ENCODE assay signal across 18 mouse cellular contexts in genomic region chr6:53371962-53372361, GRCm38 (mm10).
A peak's percentile ranks its signal among the peaks of the same experiment; 100 is the strongest.
DNase-seq lines count a peak whose midpoint lies in the region; ATAC-seq lines count a peak whose summit lies in the region.
"Had no signal": no experiment of that assay in that cellular context is flagged by ENCODE, and none has a peak within 500 bp of the region (broad histone marks: within the 10 kb centered on the region; RNA-seq: fewer than 3 reads in every experiment).

No protein-coding gene starts in this region.

- 86% methylated on average over 9 of the region's 9 CpGs for WGBS in limb, embryonic 10.5 days
- WGBS in intestine, embryonic 16.5 days = 84% methylated on average over 9 of the region's 9 CpGs
- WGBS in midbrain, embryonic 16.5 days = 85% methylated on average over 9 of the region's 9 CpGs

- peak; percentile 18 to 30 for DNase-seq in layer of hippocampus, postnatal 10 days (ENCODE audit: low spot score in 2 of 2)
- DNase-seq in layer of hippocampus, adult 18-20 months (ENCODE audit: low spot score in 2 of 2) = no peak
- peak; percentile 76 for DNase-seq in cerebellum, adult 11 months
- DNase-seq in cerebellum, adult 9-10 months = peak; percentile 85
- no peak for DNase-seq in limb, embryonic 10.5 days (ENCODE audit: low spot score)
- DNase-seq: adrenal gland, postnatal 10 days; gastrocnemius, adult 2 months; heart, adult 2 months; kidney, adult 2 months; liver, embryonic 13.5 days; right cerebral cortex, postnatal 4 days; thymus, adult 18-20 months had no signal

- peak overlapping the region; percentile 12; the same call in 1 of the 2 replicates for H3K27ac ChIP-seq in limb, embryonic 10.5 days
- no peak overlapping the region for H3K27ac ChIP-seq in intestine, embryonic 16.5 days (ENCODE audit: low read length)
- H3K27ac ChIP-seq in midbrain, embryonic 16.5 days (ENCODE audit: low read length) = no peak overlapping the region
- H3K27ac ChIP-seq: gastrocnemius, adult 2 months; heart, adult 2 months; hindbrain, embryonic 12.5 days; liver, embryonic 13.5 days; midbrain, embryonic 15.5 days had no signal

- peaks cover 3% of the 10 kb centered on the region; the same call in 1 of the 2 replicates for H3K27me3 ChIP-seq in limb, embryonic 10.5 days (ENCODE audit: low read depth, poor library complexity, severe bottlenecking)
- H3K27me3 ChIP-seq in intestine, embryonic 16.5 days (replicated peaks; ENCODE audit: control insufficient read depth, insufficient read depth, low read length) = no peaks in the 10 kb centered on the region
- H3K27me3 ChIP-seq in midbrain, embryonic 16.5 days (ENCODE audit: control insufficient read depth, insufficient read depth, low read depth, low read length) = no peaks in the 10 kb centered on the region
- H3K27me3 ChIP-seq: hindbrain, embryonic 12.5 days; liver, embryonic 13.5 days; midbrain, embryonic 15.5 days had no signal

- peaks cover 6% of the 10 kb centered on the region for H3K4me1 ChIP-seq in limb, embryonic 10.5 days
- H3K4me1 ChIP-seq in intestine, embryonic 16.5 days (ENCODE audit: control insufficient read depth, insufficient read depth, low read length) = no peaks in the 10 kb centered on the region
- H3K4me1 ChIP-seq in midbrain, embryonic 16.5 days (ENCODE audit: control insufficient read depth, insufficient read depth, low read length) = no peaks in the 10 kb centered on the region
- H3K4me1 ChIP-seq: hindbrain, embryonic 12.5 days; liver, embryonic 13.5 days; midbrain, embryonic 15.5 days had no signal

- no peaks in the 10 kb centered on the region for H3K9me3 ChIP-seq in limb, embryonic 10.5 days (replicated peaks)
- no peaks in the 10 kb centered on the region for H3K9me3 ChIP-seq in intestine, embryonic 16.5 days (ENCODE audit: control insufficient read depth, low read length)
- no peaks in the 10 kb centered on the region for H3K9me3 ChIP-seq in midbrain, embryonic 16.5 days (replicated peaks; ENCODE audit: control insufficient read depth, low read length, poor library complexity, severe bottlenecking)
- H3K9me3 ChIP-seq: hindbrain, embryonic 12.5 days; liver, embryonic 13.5 days; midbrain, embryonic 15.5 days had no signal

- no peak overlapping the region for H3K9ac ChIP-seq in intestine, embryonic 16.5 days (ENCODE audit: low read depth, low read length)
- no peak overlapping the region for H3K9ac ChIP-seq in midbrain, embryonic 16.5 days (ENCODE audit: low read depth, low read length)
- H3K9ac ChIP-seq: hindbrain, embryonic 12.5 days; liver, embryonic 13.5 days; midbrain, embryonic 15.5 days had no signal

- no peak overlapping the region for H3K4me3 ChIP-seq in limb, embryonic 10.5 days
- H3K4me3 ChIP-seq in intestine, embryonic 16.5 days (ENCODE audit: low read length) = no peak overlapping the region
- no peak overlapping the region for H3K4me3 ChIP-seq in midbrain, embryonic 16.5 days (ENCODE audit: low read depth, low read length)
- H3K4me3 ChIP-seq: erythroblast, embryonic 14.5 days; gastrocnemius, adult 2 months; heart, adult 2 months; hindbrain, embryonic 12.5 days; liver, embryonic 13.5 days; midbrain, embryonic 15.5 days had no signal

- H3K4me2 ChIP-seq in intestine, embryonic 16.5 days (ENCODE audit: low read depth, low read length) = no peak overlapping the region
- no peak overlapping the region for H3K4me2 ChIP-seq in midbrain, embryonic 16.5 days (ENCODE audit: low read length)
- H3K4me2 ChIP-seq: hindbrain, embryonic 12.5 days; liver, embryonic 13.5 days; midbrain, embryonic 15.5 days had no signal

- no peak for ATAC-seq in intestine, embryonic 16.5 days
- ATAC-seq in midbrain, embryonic 16.5 days = no peak
- ATAC-seq: CD4-positive, CD25-positive, alpha-beta regulatory T cell, adult 4 months; midbrain, embryonic 15.5 days had no signal

- no peaks in the 10 kb centered on the region for H3K36me3 ChIP-seq in limb, embryonic 10.5 days
- no peaks in the 10 kb centered on the region for H3K36me3 ChIP-seq in intestine, embryonic 16.5 days (ENCODE audit: control insufficient read depth, insufficient read depth, low read length)
- H3K36me3 ChIP-seq in midbrain, embryonic 16.5 days (ENCODE audit: control insufficient read depth, insufficient read depth, low read length) = no peaks in the 10 kb centered on the region
- H3K36me3 ChIP-seq: hindbrain, embryonic 12.5 days; liver, embryonic 13.5 days; midbrain, embryonic 15.5 days had no signal

Comparison
In these comparisons a context has a peak if more than half of its experiments do, and no peak if none do; other contexts are left out.
1. DNase-seq: peak in layer of hippocampus, postnatal 10 days (2 of 2), cerebellum, adult 11 months (single experiment) and cerebellum, adult 9-10 months (single experiment); none in layer of hippocampus, adult 18-20 months (0 of 2) and limb, embryonic 10.5 days (single experiment).